Mouse (Mus musculus) small intestine, adult 2 months (tissue): ENCODE measurements around the gene Zfp568. TPM values are rescaled to one million over a fixed set of nuclear protein-coding genes. Genes with fewer than 3 reads are reported as not detected.
"Not testable (repeated sequence)": the region's sequence is repeated elsewhere in the genome, so short reads cannot be mapped to it uniquely, and the experiment has no call there.

Experiments
- H3K27ac ChIP-seq: fragments of 200-500 bp; 2 replicates; pipeline ENCODE4 v1.5.1; 2012; ENCODE audit warnings: low read depth, low read length, control low read depth, inconsistent platforms; ENCODE audit not compliant: insufficient read depth
- H3K27me3 ChIP-seq: fragments of 200-500 bp; 2 replicates; pipeline ENCODE4 v1.6.1; 2012; ENCODE audit warnings: mild to moderate bottlenecking, moderate library complexity, low read length, inconsistent platforms; ENCODE audit not compliant: control insufficient read depth, insufficient read depth
- H3K36me3 ChIP-seq: fragments of 200-500 bp; 2 replicates; pipeline ENCODE4 v1.6.1; 2012; ENCODE audit warnings: mild to moderate bottlenecking, low read length, control low read depth, inconsistent platforms; ENCODE audit not compliant: control insufficient read depth, insufficient read depth
- H3K4me1 ChIP-seq: fragments of 200-500 bp; 2 replicates; pipeline ENCODE4 v1.6.1; 2012; ENCODE audit warnings: low read length, inconsistent platforms, mixed read lengths; ENCODE audit not compliant: control insufficient read depth, insufficient read depth, insufficient read length
- H3K4me3 ChIP-seq: fragments of 200-500 bp; 2 replicates; pipeline ENCODE4 v1.5.1; 2012; ENCODE audit warnings: low read depth, mild to moderate bottlenecking, control low read depth, inconsistent platforms, low read length, moderate library complexity
- CTCF ChIP-seq: fragments of 200-500 bp; IDR thresholded peaks from 2 replicates; pipeline ENCODE4 v1.5.1; 2012; ENCODE audit warnings: low read depth, mild to moderate bottlenecking, control low read depth, inconsistent platforms, low read length, moderate library complexity, mixed read lengths; ENCODE audit not compliant: insufficient replicate concordance, insufficient read length; ENCODE audit errors: extremely low read depth
- POLR2A ChIP-seq: fragments of 200-500 bp; IDR thresholded peaks from 2 replicates; pipeline ENCODE4 v1.6.1; 2012; ENCODE audit warnings: low read depth, mild to moderate bottlenecking, control low read depth, inconsistent platforms, low read length, moderate library complexity
- WGBS: fragments of 180-500 bp; shearing (Covaris S2); methylation state at CpG from one replicate; pipeline ENCODE4 v1.1.7; 2018; 5-methylcytosine and 5-hydroxymethylcytosine counted together
- polyA plus RNA-seq: library from polyadenylated mRNA; depleted of rRNA; stranded (reverse); fragments of >200 nt; gene quantifications from 2 replicates; pipeline ENCODE4 v1.2.3, GENCODE M21; 2012

Zfp568 gene
- polyA plus RNA-seq, 1 experiment, result 2.3 TPM

DNA sequence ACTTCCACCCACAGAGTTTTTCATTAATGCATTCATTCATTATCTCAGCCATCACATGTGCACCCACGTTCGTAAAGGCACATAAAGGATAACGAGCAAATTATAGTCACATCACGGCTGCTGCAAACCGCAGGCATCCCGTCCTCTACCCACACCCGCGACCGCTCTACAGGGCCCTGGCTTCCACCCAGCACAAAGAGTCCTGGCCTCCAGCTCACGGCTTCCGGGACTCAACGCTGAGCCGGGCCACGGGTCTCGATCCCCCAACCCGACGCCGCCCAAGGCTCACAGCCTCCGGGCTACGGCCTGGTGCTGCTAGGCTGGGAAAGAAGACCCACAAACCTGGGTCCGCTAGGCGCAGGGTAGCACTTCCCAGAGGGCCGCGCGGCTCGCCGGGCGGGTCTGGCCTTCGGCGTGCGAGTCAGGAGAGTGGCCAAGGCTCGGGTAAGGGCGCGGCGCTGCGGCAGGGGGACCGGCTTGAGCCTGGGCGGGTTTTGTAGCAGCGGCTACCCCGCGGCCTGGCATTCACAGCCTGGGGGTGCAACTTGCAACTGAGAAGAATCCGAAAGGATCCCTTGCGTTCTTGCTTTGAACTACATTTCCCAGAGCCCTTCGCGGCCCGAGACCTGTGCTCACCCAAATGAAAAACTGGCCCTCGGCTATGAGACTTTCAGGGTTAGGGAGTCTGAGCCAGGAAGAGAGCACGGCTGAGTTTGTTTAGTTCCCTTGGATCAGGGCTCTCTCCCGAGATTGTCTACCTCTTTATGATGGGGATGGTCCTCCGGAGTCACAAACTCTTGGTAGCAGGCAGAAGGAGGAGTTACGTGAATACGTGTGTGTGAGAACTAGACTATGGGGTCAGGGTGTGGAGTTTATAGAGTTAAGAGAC, 30.0 kb upstream of the Zfp568 start, which contains the start of gene Zfp74:
TSS of gene Zfp74 (minus strand) at position 577 of the 889 bp plus-strand sequence.
- Histone ChIP-seq H3K36me3 (no peaks in the 10 kb centered on the region; the same call in 1 of the 2 replicates), H3K27me3 (no peaks in the 10 kb centered on the region), H3K4me1 (no peaks in the 10 kb centered on the region), H3K4me3 (peak within 1 kb of the TSS; percentile 78), H3K27ac (peak within 1 kb of the TSS; percentile 56)
- under 1% methylated on average over 52 of the region's 52 CpGs for WGBS
- TF ChIP-seq POLR2A (no peak), CTCF (no peak)

- TF ChIP-seq POLR2A, result no peak
- TF ChIP-seq CTCF, result peak; percentile 71; the same call in 1 of the 2 replicates
- H3K27me3 ChIP-seq, result no peaks in the 10 kb centered on the region
- no peaks in the 10 kb centered on the region for H3K4me1 ChIP-seq
- whole genome bisulfite sequencing, result 14% methylated on average over 4 of the region's 4 CpGs
- no peaks in the 10 kb centered on the region; the same call in 1 of the 2 replicates for H3K36me3 ChIP-seq
- no peak overlapping the region for H3K4me3 ChIP-seq
- H3K27ac ChIP-seq, result no peak overlapping the region
Observed at GRCm38 (mm10) chr7:29954731-29955130, 29.0 kb upstream of the Zfp568 start.

DNA sequence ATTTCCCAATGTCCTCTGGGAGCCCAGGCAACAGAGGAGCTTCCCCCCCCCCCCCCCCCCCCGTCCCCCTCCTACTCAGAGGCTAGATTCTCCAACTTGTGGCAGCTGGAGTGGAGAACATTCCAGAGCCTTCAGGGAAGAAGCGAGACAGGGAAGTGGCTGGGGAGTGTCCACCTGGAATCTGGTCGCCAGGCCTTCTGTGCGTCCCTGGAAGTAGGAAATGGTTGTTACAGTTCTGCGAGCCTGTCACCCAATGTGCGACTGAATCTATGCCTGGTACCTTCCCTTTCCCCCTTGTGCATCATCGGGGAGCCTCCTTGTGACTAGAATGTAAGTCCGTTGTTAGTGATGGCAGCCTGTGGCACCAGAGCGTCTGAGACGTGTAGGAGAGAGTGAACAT, 27.5 kb upstream of the Zfp568 start:
- no peak for TF ChIP-seq POLR2A
- no peak for TF ChIP-seq CTCF
- no peak overlapping the region for H3K27ac ChIP-seq
- WGBS, result 48% methylated on average over 9 of the region's 10 CpGs
- peak overlapping the region; percentile 13 for H3K4me3 ChIP-seq
- H3K27me3 ChIP-seq, result no peaks in the 10 kb centered on the region
- H3K4me1 ChIP-seq, result no peaks in the 10 kb centered on the region
- no peaks in the 10 kb centered on the region for H3K36me3 ChIP-seq

- no peak overlapping the region for H3K4me3 ChIP-seq
- no peaks in the 10 kb centered on the region for H3K27me3 ChIP-seq
- no peaks in the 10 kb centered on the region for H3K4me1 ChIP-seq
- 77% methylated on average over 11 of the region's 11 CpGs for WGBS
- H3K27ac ChIP-seq, result no peak overlapping the region
- TF ChIP-seq POLR2A (no peak), CTCF (no peak)
- H3K36me3 ChIP-seq, result no peaks in the 10 kb centered on the region
Observed at GRCm38 (mm10) chr7:29958125-29958724, 25.5 kb upstream of the Zfp568 start.

DNA sequence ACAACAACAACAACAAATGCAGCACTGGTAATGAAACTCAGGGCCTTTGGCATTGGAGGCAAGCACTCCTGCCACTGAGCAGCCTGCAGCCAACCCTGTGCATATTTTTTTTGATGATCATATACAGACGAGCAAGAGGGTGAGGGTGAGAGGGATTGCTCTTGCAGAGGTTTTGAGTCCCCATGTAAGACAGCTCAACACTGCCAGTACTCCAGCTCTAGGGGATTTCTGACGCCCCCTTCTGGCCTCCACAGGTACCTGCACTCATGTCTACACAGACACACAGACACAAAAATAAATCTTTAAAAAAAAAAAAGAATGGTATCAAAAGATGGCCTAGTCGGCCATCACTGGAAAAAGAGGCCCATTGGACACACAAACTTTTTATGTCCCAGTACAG, 24.8 kb upstream of the Zfp568 start:
- WGBS, result 51% methylated on average over 3 of the region's 3 CpGs
- Histone ChIP-seq H3K27me3 (no peaks in the 10 kb centered on the region), H3K4me1 (no peaks in the 10 kb centered on the region), H3K36me3 (no peaks in the 10 kb centered on the region), H3K4me3 (no peak overlapping the region), H3K27ac (no peak overlapping the region)
- TF ChIP-seq CTCF (no peak), POLR2A (no peak)

- H3K4me1 ChIP-seq, H3K36me3 ChIP-seq, H3K27me3 ChIP-seq, H3K27ac ChIP-seq, H3K4me3 ChIP-seq: not testable (repeated sequence)
- WGBS, result 68% methylated on average over 38 of the region's 39 CpGs
Observed at GRCm38 (mm10) chr7:29965115-29965810, 18.5 kb upstream of the Zfp568 start.

- 46% methylated on average over 9 of the region's 9 CpGs for WGBS
- Histone ChIP-seq H3K27me3 (no peaks in the 10 kb centered on the region), H3K4me3 (no peak overlapping the region), H3K4me1 (no peaks in the 10 kb centered on the region), H3K27ac (no peak overlapping the region), H3K36me3 (no peaks in the 10 kb centered on the region)
- TF ChIP-seq CTCF (no peak), POLR2A (no peak)
Observed at GRCm38 (mm10) chr7:29970686-29971085, 13.1 kb upstream of the Zfp568 start.
